Mouse (Mus musculus) C2C12 (cell line): ENCODE measurements around the gene Sobp.

Source experiments
- CEBPB ChIP-seq: IDR thresholded peaks from one replicate; pipeline ENCODE4 v1.6.1; 2011; ENCODE audit warnings: low read depth, mild to moderate bottlenecking, control low read depth, moderate library complexity
- CTCF ChIP-seq: IDR thresholded peaks from one replicate; pipeline ENCODE4 v1.5.1; 2011; ENCODE audit not compliant: control insufficient read depth, insufficient read depth, insufficient read length
- FOSL1 ChIP-seq: IDR thresholded peaks from one replicate; pipeline ENCODE4 v1.8.0; 2011; ENCODE audit warnings: mild to moderate bottlenecking, low read length; ENCODE audit not compliant: poor library complexity, insufficient read depth, severe bottlenecking
- MAX ChIP-seq: IDR thresholded peaks from one replicate; pipeline ENCODE4 v1.6.1; 2011; ENCODE audit warnings: mild to moderate bottlenecking, control low read depth
- MYOD1 ChIP-seq: IDR thresholded peaks from one replicate; pipeline ENCODE4 v1.6.1; 2011; ENCODE audit warnings: low read depth; ENCODE audit not compliant: control insufficient read depth, insufficient read length
- MYOG ChIP-seq: IDR thresholded peaks from one replicate; pipeline ENCODE4 v1.6.1; 2011; ENCODE audit not compliant: control insufficient read depth, insufficient read length; ENCODE audit errors: extremely low read depth
- USF1 ChIP-seq: IDR thresholded peaks from one replicate; pipeline ENCODE4 v1.6.1; 2011; ENCODE audit warnings: low read depth, mild to moderate bottlenecking, control low read depth, moderate library complexity

- no peak for TF ChIP-seq CTCF
- TF ChIP-seq MAX: no peak
- TF ChIP-seq CEBPB: no peak
- TF ChIP-seq USF1: no peak
- TF ChIP-seq MYOD1: no peak
- TF ChIP-seq MYOG: no peak
- no peak for TF ChIP-seq FOSL1
Observed at GRCm38 (mm10) chr10:43002066-43002678, 172.2 kb downstream of the Sobp start.
